Mouse (Mus musculus) gastrocnemius, adult 18-20 months (tissue): ENCODE data around the gene Adal. TPM values are rescaled to one million over a fixed set of nuclear protein-coding genes. Genes with fewer than 3 reads are reported as not detected.

Source experiments
- DNase-seq: peaks from one replicate; pipeline ENCODE4 v3.0.0; 2021; ENCODE audit warnings: low spot score
- total RNA-seq, 2 experiments: library from RNA; stranded (reverse); gene quantifications; 2 replicates each; pipeline ENCODE4 v1.2.3; 2021

The Adal gene
- total RNA-seq, 2 experiments from 2014 or later = 14.0 to 16.4 TPM

DNA sequence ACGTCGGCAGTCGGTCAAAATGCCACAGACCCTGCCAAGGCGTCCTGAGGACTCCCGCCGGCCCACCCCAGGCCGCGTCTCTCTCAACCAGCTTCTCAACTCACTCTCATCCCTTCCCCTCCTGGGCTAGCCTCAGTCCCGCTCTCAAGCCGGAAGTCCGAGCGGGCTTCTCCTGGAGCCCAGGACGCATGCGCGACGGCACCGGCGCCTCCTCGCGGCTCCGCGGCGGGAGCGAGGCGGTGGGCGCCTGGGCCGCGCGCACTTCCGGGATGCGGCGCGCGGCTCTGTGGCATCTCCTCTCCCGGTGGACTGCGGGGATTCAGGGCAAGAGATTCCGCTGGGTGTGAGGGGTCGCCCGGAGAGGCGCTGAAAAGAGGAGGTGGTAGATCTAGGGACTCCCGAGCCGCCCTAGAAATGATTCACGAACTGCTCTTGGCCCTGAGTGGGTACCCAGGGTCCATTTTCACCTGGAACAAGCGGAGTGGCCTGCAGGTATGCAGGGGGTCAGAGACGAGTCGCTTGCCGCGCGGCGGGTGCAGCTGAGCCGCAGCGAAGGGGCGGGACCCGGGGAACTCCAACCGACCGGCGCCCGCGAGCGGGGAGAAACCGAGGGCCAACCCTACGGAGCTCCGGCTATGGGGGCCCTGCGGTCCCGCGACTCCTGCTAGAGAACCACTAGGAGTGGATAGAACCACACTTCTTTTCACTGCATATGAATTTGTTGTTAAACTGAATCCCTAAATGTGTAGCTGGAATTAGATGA lies 30.9 kb downstream of the Adal start, which contains the start of gene Zscan29:
TSS of gene Zscan29 (minus strand) at position 146 of the 763 bp plus-strand sequence.
- DNase-seq = peak; percentile 84

DNA sequence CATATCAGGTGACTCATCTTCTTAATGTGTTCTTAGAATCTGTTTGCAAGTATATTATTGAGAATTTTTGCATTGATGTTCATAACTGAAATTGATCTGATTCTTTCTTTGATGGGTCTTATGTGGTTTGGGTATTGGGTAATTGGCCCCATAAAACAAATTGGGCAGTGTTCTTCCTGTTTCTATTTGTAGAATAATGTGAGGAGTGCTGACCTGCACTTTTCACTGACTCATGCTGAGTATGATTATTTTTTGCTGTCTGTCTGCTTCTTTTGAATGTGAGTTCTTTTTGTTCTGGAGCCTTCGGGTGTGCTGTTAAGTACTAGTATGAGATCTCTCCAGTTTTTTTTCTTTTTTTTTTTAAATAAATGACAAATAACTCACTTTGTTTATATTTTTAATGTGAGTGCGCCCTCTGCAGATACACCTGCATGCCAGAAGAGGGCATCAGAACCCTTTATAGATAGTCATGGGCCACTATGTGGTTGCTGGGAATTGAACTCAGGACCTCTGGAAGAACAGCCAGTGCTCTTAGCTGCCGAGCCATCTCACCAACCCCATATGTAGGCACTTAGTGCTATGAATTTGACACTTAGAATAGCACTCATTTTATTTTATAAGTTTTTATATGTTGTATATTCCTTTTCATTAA lies 38.7 kb downstream of the Adal start:
- DNase-seq = no peak

DNA sequence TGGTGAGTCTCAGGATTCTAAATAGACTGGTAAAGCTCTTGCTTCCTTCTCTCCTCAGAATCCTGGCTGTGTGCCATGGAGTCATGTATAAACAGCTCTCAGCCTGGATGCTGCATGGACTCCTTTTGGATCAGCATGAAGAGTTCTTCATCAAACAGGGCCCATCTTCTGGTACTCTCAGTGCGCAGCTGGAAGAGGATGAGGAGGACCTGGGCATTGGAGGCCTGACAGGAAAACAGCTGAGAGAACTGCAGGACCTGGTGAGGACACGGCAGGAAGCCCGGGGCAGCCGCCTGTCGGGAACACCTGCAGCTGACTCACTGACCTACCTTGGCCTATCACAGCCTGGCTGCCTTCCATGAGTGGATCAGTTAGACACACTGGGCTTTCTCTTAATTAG lies 43.2 kb downstream of the Adal start:
- no peak for DNase-seq

DNA sequence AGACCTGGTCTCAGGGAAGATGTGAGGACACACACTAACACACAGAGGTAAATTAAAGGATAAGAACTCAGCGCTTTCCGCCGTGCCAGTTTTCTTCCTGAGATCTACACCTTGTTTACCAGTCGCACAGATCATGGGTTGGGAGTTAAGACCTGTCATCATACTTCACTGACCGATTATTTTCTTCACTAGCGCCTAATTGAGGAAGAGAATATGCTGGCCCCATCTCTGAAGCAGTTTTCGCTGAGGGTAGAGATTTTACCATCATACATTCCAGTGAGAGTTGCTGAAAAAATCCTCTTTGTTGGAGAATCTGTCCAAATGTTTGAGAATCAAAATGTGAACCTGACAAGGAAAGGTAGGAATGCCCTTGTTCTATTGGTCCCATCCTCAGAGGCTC lies 43.9 kb downstream of the Adal start:
- DNase-seq = no peak

DNA sequence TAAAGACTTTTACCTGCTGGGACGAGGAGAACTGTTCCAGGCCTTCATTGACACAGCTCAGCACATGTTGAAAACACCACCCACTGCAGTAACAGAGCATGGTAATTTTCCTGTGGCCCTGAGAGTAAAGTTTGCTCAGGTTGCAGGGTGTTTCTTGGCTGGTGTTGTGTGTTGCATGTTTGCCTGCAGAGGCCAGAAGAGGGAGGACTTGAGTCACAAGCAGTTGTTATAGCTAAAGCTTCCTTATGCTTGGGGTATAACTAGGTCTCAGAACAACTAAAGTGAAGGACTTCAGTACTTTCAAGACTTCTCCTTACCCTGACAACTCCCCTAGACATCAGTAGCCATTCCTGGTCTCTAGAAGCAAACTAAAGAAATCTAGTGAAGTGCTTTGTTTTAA lies 48.3 kb downstream of the Adal start:
- no peak for DNase-seq

DNA sequence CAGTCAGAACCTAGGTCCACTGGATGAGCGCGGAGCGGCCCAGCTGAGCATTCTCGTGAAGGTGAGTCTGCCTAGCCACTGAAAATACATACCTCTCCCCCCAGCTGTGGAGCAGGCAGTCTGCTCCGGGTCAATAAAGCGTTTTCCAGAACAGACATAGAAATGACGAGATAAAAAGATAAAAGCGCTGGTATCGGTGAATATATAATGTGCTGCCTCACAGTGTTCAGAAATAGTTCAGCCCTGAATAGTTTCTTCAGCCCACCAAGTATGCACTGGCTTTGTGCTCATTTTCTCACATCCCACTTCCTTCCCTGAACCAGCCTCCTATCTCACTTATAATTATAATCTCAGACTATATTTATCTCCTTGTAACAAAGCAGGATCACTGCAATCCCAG lies 55.2 kb downstream of the Adal start:
- DNase-seq = no peak

DNA sequence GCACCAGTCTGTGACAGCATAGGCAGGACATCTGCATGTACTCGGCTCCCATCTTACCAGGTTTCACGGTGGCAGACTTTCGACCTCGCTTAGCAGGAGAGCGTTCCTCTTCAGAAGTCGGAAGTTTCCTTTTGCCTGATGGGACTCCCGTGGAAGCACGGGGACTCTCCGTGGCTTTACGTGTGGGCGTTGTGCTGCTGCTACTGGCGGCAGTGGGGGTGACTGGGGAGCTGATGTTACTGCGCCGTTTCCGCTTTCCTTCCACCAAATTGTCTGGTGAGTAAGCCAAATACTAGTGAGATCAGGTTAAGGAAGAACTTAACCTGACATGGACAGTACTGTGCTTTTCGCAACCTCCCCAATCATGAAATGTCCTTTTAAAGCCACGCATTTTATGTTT lies 64.0 kb downstream of the Adal start:
- no peak for DNase-seq

Other genes starting within 250 kb of the Adal start
- gene Ubr1, start 169.7 kb upstream of the Adal start, total RNA-seq = 10 to 100 TPM; 25.7 to 26.3 TPM
- 1 to 10 TPM; 3.0 to 4.2 TPM for gene Tmem62, start 163.4 kb upstream of the Adal start, total RNA-seq
- 10 to 100 TPM; 32.8 to 37.9 TPM for gene Ccndbp1, start 132.0 kb upstream of the Adal start, total RNA-seq
- not detected for gene Epb42, start 103.4 kb upstream of the Adal start, total RNA-seq
- gene Tgm5, start 54.6 kb upstream of the Adal start, total RNA-seq = under 1 TPM; 0.14 to 0.33 TPM
- not detected for gene Tgm7, start 30.6 kb upstream of the Adal start, total RNA-seq
- 1 to 10 TPM; 3.1 to 3.3 TPM for gene Lcmt2, start 225 bp downstream of the Adal start, total RNA-seq
- 10 to 100 TPM in 1 of 2 experiments, 1 to 10 TPM in 1; 9.0 to 15.3 TPM for gene Tubgcp4, start 30.2 kb downstream of the Adal start, total RNA-seq
- 1 to 10 TPM; 4.1 to 4.6 TPM for gene Zscan29, start 30.7 kb downstream of the Adal start, total RNA-seq
- 10 to 100 TPM; 17.3 to 22.7 TPM for gene Trp53bp1, start 131.0 kb downstream of the Adal start, total RNA-seq
- 10 to 100 TPM in 1 of 2 experiments, 1 to 10 TPM in 1; 4.7 to 13.4 TPM for gene Map1a, start 149.2 kb downstream of the Adal start, total RNA-seq
- 100 to 1,000 TPM; 107 to 127 TPM for gene Ppip5k1, start 215.0 kb downstream of the Adal start, total RNA-seq
- gene Ckmt1, start 217.3 kb downstream of the Adal start, total RNA-seq = not detected
- under 1 TPM in 1 of 2 experiments, not detected in 1; 0.09 TPM for gene Strc, start 246.7 kb downstream of the Adal start, total RNA-seq